Mouse (Mus musculus) erythroblast, adult 5-6 weeks (primary cell): ENCODE results near the gene Trib2. TPM values are rescaled to one million over a fixed set of nuclear protein-coding genes. Genes with fewer than 3 reads are reported as not detected.

ENCODE experiments used
- ATAC-seq: replicated peaks from 2 replicates; pipeline ENCODE4 v1.8.0; 2016; ENCODE audit warnings: moderate number of reproducible peaks, mild to moderate bottlenecking, moderate TSS enrichment, inconsistent platforms; ENCODE audit not compliant: poor library complexity, low FRiP score, severe bottlenecking
- total RNA-seq, 2 experiments: library from RNA; stranded (forward) in 1 of 2; stranded (reverse) in 1 of 2; fragments of 150-400 nt in 1 of 2; fragments of 200-764, 138-1000 nt in 1 of 2; gene quantifications; 2 replicates each; pipeline versions ENCODE4 v1.2.3 to v1.2.4; 2015 to 2017; ENCODE audit warnings: low replicate concordance in 2 of 2

The Trib2 gene
- 1.3 and 1.7 TPM in 2 replicates for total RNA-seq (2015; ENCODE audit: low replicate concordance)
- 0.84 and 1.6 TPM in 2 replicates for total RNA-seq (2017; ENCODE audit: low replicate concordance)

GRCm38 (mm10) chr12:15816740-15817178 is at the start of gene Trib2:
Trib2 (minus strand) TSS chr12:15816922.
- ATAC-seq = peak; percentile 75

DNA sequence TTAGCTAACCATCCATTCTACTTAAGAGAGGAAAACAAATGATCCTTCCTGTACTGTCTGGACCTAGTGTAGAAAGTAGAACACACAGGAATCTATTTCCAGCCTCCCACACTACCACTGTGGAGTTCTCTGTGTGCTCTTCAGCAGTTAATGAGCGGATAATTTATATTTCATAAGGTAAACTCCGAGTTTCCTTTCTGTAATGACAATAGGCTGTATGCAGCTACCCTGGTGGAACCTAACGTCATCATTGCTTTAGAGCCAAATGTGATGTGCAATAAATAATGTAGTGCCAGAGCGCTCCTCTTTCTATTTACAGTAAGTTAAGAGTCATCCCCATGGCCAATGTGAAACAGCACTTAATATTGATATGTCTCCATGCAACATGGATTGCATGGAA is 41.3 kb upstream of the Trib2 start:
- ATAC-seq = no peak

- no peak for ATAC-seq
Measured at GRCm38 (mm10) chr12:15855891-15856290, 39.2 kb upstream of the Trib2 start.

- ATAC-seq = no peak
Measured at GRCm38 (mm10) chr12:15852781-15853180, 36.1 kb upstream of the Trib2 start.

- no peak for ATAC-seq
Measured at GRCm38 (mm10) chr12:15852031-15852430, 35.3 kb upstream of the Trib2 start.

- no peak for ATAC-seq
Measured at GRCm38 (mm10) chr12:15850441-15850895, 33.7 kb upstream of the Trib2 start.

DNA sequence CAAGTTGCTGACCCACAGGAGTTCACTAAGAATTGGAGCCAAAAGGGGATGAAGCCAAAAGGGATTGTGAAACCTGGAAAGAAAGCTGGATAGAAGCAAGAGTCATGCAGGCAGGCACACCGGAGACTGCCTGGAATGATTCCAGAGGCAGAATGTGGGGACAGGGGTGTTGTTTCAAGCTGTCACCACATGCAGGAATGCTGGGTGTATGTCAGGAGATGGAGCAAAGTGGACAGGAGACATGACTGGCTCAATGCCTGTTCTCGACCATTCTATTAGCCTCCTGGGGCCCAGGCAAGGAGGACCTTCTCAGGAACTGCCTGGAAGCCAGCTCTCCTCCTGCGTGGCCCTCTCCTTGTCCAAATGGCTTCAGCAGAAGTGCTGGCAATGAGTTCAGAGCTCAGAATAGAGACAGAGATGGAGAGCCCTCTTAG is 33.2 kb upstream of the Trib2 start:
- ATAC-seq = no peak

- no peak for ATAC-seq
Measured at GRCm38 (mm10) chr12:15848391-15848790, 31.7 kb upstream of the Trib2 start.

DNA sequence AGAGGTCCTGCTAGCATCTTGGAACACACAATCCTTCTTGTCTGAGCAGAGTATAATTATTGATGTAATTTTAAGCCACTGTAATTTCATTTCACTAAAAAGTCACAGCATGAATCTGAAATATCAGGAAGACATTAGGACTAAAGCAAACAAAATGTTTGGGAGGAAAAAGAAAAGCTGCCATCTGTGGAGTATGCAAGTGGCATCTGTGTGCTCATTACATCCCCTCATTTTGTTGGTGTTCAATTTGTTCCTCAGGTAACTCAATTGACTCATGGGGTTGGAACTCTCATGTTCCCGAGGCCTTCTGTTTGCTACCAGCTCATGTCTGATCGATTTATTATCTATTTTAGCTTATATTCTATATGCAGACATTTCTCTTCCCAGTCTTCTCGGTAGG is 28.0 kb upstream of the Trib2 start:
- ATAC-seq = no peak

- no peak for ATAC-seq
Measured at GRCm38 (mm10) chr12:15840864-15841557, 24.3 kb upstream of the Trib2 start.

GRCm38 (mm10) chr12:15838201-15838600 is 21.5 kb upstream of the Trib2 start:
- ATAC-seq = no peak

GRCm38 (mm10) chr12:15837566-15837965 is 20.8 kb upstream of the Trib2 start:
- ATAC-seq = no peak

GRCm38 (mm10) chr12:15832674-15833052 is 15.9 kb upstream of the Trib2 start:
- no peak for ATAC-seq

DNA sequence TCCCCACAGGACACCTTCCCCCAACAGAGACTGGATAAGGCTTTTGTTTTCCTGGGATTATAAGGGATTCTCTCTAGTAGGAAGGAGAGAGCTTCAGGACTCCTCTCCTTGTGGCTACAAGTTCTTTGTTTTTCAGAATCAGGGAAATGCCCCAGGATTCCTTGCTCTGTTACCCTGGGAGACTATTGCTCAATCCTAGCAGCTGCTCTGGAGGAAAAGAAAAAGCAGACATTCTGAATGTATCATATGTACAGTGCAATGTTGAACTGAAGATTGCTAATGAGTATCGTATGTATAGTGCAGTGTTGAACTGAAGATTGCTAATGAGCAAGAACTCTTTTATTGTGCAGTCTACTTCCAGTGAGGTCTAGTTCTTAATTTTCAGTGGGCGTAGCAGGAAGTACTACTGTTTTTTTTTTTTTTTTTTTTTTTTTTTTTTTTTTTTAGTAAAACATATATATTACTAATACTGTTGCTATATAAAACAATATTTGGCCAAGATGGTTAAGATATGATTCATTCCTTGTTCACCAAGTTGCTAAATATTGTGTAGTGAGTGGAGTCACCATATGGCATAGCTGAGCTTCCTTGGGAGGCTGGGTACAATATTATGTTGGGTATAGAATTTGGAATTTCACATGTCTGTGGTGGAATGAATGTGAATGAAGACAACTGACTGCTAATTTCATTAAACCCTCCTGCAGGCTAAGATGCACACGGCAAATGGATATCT is 15.4 kb upstream of the Trib2 start:
- ATAC-seq = no peak

DNA sequence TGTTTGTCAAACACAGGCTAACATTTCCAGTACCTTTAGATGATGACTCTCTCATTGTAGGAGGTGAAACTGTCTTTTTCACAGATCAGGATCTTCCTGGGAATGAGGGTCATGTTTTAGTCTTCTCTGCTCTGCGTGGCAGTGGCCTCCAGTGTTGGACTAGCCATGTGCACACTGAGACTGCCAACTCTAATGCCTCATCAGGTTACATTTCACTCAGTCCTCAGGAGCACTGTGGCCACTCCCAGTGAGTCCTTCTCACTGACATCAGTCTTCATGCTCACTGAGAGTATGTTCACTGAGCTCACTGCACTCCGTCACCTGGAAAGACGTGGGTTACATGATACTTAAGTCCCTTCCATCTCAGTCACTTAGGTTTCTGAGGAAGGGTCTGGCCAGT is 14.0 kb upstream of the Trib2 start:
- ATAC-seq = no peak

DNA sequence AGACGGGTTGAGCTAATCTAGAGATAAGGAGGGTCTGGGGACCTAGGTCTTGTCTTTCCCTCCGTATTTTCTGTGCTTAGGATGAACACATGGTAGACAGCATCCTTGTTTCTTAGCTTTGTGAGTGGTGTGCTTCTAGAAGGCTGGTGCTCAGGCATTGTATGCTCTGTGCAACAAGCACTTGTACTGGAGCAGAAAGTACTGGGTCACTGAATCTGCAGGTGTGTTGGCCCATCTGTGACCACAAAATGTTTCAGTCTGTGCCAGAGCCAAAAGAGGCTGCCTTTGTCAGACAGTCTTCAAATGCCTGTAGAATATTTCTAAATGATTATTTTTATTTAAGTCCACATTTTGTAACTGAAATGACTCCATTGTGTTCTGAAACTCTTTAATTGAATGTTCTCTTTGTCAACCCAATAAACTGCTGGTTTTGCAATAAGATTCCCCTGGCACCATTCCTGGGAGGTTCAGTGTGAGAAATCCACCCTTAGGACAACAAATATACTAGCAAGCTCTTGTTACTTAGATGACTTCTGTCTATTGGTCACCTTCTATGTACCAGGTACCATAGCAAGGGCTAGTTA is 12.2 kb upstream of the Trib2 start:
- no peak for ATAC-seq

GRCm38 (mm10) chr12:15821019-15821418 is 4.3 kb upstream of the Trib2 start:
- ATAC-seq = no peak

GRCm38 (mm10) chr12:15817365-15817764 is 643 bp upstream of the Trib2 start:
- ATAC-seq = no peak

DNA sequence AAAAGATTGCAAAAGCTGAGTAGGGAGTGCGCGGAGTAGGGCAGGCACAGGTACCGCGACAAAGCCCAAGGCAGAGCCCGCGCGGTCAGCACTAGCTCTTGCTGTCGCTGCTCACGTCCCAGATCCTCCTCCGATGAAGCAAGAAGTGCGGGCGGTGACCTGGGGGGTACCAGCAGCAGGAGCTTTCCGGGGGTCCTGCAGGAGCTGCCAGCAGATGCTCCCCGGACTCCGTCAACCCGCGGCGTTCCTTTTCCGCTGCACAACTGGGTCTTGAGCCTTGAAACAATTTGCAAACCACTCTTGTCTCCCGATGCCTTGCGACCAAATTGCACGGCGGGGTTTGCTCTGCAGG is 492 bp downstream of the Trib2 start:
- no peak for ATAC-seq

GRCm38 (mm10) chr12:15815576-15816253 is 1.0 kb downstream of the Trib2 start:
- no peak for ATAC-seq
